ENCODE assay signal across 12 mouse cellular contexts in genomic region chrX:42399343-42399742, GRCm38 (mm10).
DNase-seq lines count a peak whose midpoint lies in the region; ATAC-seq and TF ChIP-seq lines count a peak whose summit lies in the region.
"Had no signal": no experiment of that assay in that cellular context is flagged by ENCODE, and none has a peak within 500 bp of the region (broad histone marks: within the 10 kb centered on the region; RNA-seq: fewer than 3 reads in every experiment).

No protein-coding gene starts in this region.

- H3K9ac ChIP-seq in heart, embryonic 15.5 days: no peak overlapping the region
- no peak overlapping the region for H3K9ac ChIP-seq in lung, postnatal 0 days (replicated peaks; ENCODE audit: low read depth)
- no peak overlapping the region for H3K9ac ChIP-seq in liver, postnatal 0 days (replicated peaks)
- H3K9ac ChIP-seq: liver, embryonic 15.5 days; neural tube, embryonic 12.5 days had no signal

- no peaks in the 10 kb centered on the region for H3K9me3 ChIP-seq in heart, embryonic 15.5 days (replicated peaks)
- no peaks in the 10 kb centered on the region for H3K9me3 ChIP-seq in lung, postnatal 0 days (ENCODE audit: low read length)
- H3K9me3 ChIP-seq in liver, postnatal 0 days (ENCODE audit: low read length): no peaks in the 10 kb centered on the region
- H3K9me3 ChIP-seq: liver, embryonic 15.5 days; neural tube, embryonic 12.5 days had no signal

- TF ChIP-seq CTCF in lung, postnatal 0 days (IDR thresholded peaks at IDR 0.05): peak; percentile 25
- TF ChIP-seq CTCF in lung, adult 2 months (IDR thresholded peaks at IDR 0.05; ENCODE audit: insufficient read depth, low read length): no peak
- TF ChIP-seq CTCF in liver, postnatal 0 days (IDR thresholded peaks at IDR 0.05; ENCODE audit: low read depth): 0 out of 2 replicates have a peak, but pooled peaks have one; percentile 10

- no peak; the same call in 1 of the 2 replicates for ATAC-seq in heart, embryonic 15.5 days (replicated peaks; ENCODE audit: insufficient number of reproducible peaks, insufficient read depth, low FRiP score, low read depth)
- 0 out of 2 replicates have a peak, but pooled peaks have one; percentile 13 for ATAC-seq in lung, postnatal 0 days
- ATAC-seq in liver, postnatal 0 days: no peak

- H3K4me1 ChIP-seq in heart, embryonic 15.5 days (replicated peaks): no peaks in the 10 kb centered on the region
- H3K4me1 ChIP-seq in lung, postnatal 0 days (ENCODE audit: insufficient read depth, low read depth, low read length): no peaks in the 10 kb centered on the region
- no peaks in the 10 kb centered on the region for H3K4me1 ChIP-seq in lung, adult 2 months (ENCODE audit: control insufficient read depth, insufficient read depth, low read length)
- no peaks in the 10 kb centered on the region for H3K4me1 ChIP-seq in liver, postnatal 0 days (ENCODE audit: insufficient read depth)
- H3K4me1 ChIP-seq: liver, embryonic 15.5 days; neural tube, embryonic 12.5 days had no signal

- no peak overlapping the region for H3K4me2 ChIP-seq in heart, embryonic 15.5 days
- H3K4me2 ChIP-seq in lung, postnatal 0 days (replicated peaks; ENCODE audit: low read depth, low read length): no peak overlapping the region
- H3K4me2 ChIP-seq in liver, postnatal 0 days (ENCODE audit: low read depth, low read length): no peak overlapping the region
- H3K4me2 ChIP-seq: liver, embryonic 15.5 days; neural tube, embryonic 12.5 days had no signal

- H3K36me3 ChIP-seq in heart, embryonic 15.5 days: no peaks in the 10 kb centered on the region
- H3K36me3 ChIP-seq in lung, postnatal 0 days (ENCODE audit: insufficient read depth, low read length): no peaks in the 10 kb centered on the region
- no peaks in the 10 kb centered on the region for H3K36me3 ChIP-seq in liver, postnatal 0 days (replicated peaks; ENCODE audit: insufficient read depth, low read length)
- H3K36me3 ChIP-seq: liver, embryonic 15.5 days; neural tube, embryonic 12.5 days had no signal

- TF ChIP-seq POLR2A in lung, adult 2 months (IDR thresholded peaks at IDR 0.05; ENCODE audit: borderline replicate concordance, extremely low read depth, low read depth, low read length): no peak

- H3K27ac ChIP-seq in heart, embryonic 15.5 days: peak overlapping the region; percentile 20; the same call in 1 of the 2 replicates
- H3K27ac ChIP-seq in lung, postnatal 0 days (ENCODE audit: low read length): no peak overlapping the region
- H3K27ac ChIP-seq in liver, postnatal 0 days (ENCODE audit: low read depth): no peak overlapping the region
- H3K27ac ChIP-seq: liver, embryonic 15.5 days; neural tube, embryonic 12.5 days had no signal

- intact Hi-C loops in left cerebral cortex, postnatal 25 days (cut with DNase I): no loop called here

- DNase-seq in heart, postnatal 4 days: no peak
- DNase-seq in lung, postnatal 0 days (ENCODE audit: low spot score): peak; percentile 12
- no peak for DNase-seq in lung, adult 2 months
- no peak for DNase-seq in liver, postnatal 0 days
- peak; percentile 69 for DNase-seq in thymus, postnatal 25 days
- DNase-seq in left cerebral cortex, postnatal 25 days (ENCODE audit: low spot score in 2 of 2): no peak
- no peak for DNase-seq in right cerebral cortex, postnatal 36 days (ENCODE audit: low spot score in 2 of 2)
- DNase-seq: adrenal gland, postnatal 36 days; right cerebral cortex, postnatal 14 days had no signal

- no peak overlapping the region for H3K4me3 ChIP-seq in heart, embryonic 15.5 days
- H3K4me3 ChIP-seq in lung, postnatal 0 days (ENCODE audit: low read depth, low read length): no peak overlapping the region
- H3K4me3 ChIP-seq in lung, adult 2 months (replicated peaks; ENCODE audit: extremely low read depth, low read depth, low read length): no peak overlapping the region
- H3K4me3 ChIP-seq in liver, postnatal 0 days (ENCODE audit: low read depth, low read length): no peak overlapping the region
- H3K4me3 ChIP-seq: liver, embryonic 15.5 days; neural tube, embryonic 12.5 days had no signal

- no peaks in the 10 kb centered on the region for H3K27me3 ChIP-seq in heart, embryonic 15.5 days
- no peaks in the 10 kb centered on the region for H3K27me3 ChIP-seq in lung, postnatal 0 days (replicated peaks; ENCODE audit: insufficient read depth, low read length)
- no peaks in the 10 kb centered on the region for H3K27me3 ChIP-seq in liver, postnatal 0 days (ENCODE audit: insufficient read depth, low read length)
- H3K27me3 ChIP-seq: liver, embryonic 15.5 days; neural tube, embryonic 12.5 days had no signal

- no peak for TF ChIP-seq EP300 in lung, postnatal 0 days (IDR thresholded peaks at IDR 0.05)
- TF ChIP-seq EP300 in liver, postnatal 0 days (IDR thresholded peaks at IDR 0.05; ENCODE audit: low read depth): no peak

Comparison
In these comparisons a context has a peak if more than half of its experiments do, and no peak if none do; other contexts are left out.
1. DNase-seq: peak in lung, postnatal 0 days (single experiment) and thymus, postnatal 25 days (single experiment); none in heart, postnatal 4 days (single experiment), lung, adult 2 months (single experiment), liver, postnatal 0 days (single experiment), left cerebral cortex, postnatal 25 days (0 of 2) and right cerebral cortex, postnatal 36 days (0 of 2).